Mouse (Mus musculus): ENCODE measurements around the gene B230217C12Rik.
A peak's percentile ranks its signal among the peaks of the same experiment; 100 is the strongest.

The B230217C12Rik gene

DNA sequence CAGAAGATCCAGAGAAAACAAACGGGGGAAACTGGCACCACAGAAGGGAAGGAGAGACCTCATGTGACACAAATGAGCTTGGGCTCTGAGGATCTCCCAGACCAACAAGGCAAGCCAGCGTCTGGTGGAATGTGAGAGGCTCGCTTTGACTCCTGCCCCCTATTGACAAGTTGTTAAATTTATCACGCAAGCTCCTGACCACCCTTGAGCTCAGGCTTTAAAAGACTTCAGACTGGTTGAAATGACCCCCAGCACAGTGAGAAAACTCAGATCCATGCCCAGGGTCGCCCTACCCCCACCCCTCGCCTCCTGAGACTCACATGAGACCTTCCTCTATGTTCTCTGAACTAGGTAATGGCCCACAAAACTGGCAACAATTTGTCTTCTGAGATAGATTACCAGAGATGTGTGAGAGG, at the start of gene B230217C12Rik:
B230217C12Rik (plus strand) TSS at position 242 of the 416 bp plus-strand sequence.
- DNase-seq (ENCODE audit: low spot score), result no peak

DNA sequence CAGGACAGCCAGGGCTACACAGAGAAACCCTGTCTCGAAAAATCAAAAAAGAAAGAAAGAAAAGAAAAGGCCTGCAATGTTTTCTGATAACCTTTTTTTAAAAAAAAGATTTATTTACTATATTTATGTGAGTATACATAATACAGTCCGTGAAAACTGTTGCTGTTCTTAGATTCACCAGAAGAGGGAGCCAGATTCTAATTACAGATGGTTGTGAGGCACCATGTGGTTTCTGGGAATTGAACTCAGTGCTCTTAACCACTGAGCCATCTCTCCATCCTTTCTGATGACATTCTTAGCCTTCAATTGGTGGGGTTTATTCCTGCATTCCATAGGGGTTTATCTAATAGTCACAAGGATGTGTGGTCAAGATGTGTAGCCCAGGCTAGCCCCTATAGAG, 47.4 kb upstream of the B230217C12Rik start:
- DNase-seq (ENCODE audit: low spot score), result no peak

DNA sequence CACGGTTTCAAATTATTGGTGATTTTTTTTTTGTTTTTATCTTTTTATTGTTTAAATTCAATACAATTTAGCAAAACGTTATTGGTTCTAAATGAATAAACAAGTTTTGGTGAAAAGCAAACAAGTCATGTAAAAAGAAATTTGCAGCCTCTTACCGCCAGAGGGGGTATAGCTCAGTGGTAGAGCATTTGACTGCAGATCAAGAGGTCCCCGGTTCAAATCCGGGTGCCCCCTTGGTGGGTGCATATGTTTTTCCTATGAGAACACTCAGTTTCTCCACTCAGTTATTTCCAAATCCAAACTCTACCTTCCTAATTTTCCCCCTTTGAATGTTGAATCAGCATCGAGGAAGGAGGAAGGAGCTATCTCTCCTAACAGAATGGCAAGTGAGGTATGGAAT, 43.7 kb upstream of the B230217C12Rik start:
- DNase-seq (ENCODE audit: low spot score), result no peak

- DNase-seq (ENCODE audit: low spot score), result no peak
Observed at GRCm38 (mm10) chr11:97797369-97798082, 43.1 kb upstream of the B230217C12Rik start.

DNA sequence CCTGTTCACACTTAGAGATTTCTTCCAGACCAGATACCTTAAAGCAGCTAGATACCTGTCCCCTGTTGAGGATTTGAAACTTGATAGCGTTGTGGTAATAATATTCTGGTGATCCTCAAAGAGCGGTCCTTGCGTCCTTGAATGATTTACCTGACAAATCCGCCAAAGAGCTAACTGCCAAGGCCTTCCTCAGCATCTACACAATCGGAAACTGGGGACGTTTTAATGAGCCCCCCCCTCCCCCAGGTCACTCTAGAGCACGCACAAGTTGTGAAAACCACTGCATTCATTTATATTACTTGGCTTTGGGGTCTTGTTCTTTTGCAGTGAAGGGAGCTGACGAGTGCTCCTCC, 42.5 kb upstream of the B230217C12Rik start:
- DNase-seq (ENCODE audit: low spot score), result no peak

DNA sequence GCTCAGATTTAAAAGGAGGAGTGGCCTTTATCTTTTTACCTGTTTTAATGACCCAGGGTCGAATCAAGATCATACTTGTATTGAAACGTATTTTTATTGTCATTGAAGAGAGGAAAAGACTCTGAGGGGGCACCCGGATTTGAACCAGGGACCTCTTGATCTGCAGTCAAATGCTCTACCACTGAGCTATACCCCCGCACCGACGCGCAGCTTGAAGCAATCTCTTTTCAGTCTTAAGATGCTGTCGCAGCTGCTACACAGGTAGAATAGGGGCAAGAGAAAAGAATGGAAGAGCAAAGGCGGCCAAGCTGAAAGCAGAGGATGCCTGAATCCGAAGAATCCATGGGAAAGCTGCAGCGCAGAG, 41.8 kb upstream of the B230217C12Rik start, which contains the start of gene Lasp1:
Lasp1 (plus strand) TSS at position 219 of the 364 bp plus-strand sequence.
- peak; percentile 87 for DNase-seq (ENCODE audit: low spot score)

DNA sequence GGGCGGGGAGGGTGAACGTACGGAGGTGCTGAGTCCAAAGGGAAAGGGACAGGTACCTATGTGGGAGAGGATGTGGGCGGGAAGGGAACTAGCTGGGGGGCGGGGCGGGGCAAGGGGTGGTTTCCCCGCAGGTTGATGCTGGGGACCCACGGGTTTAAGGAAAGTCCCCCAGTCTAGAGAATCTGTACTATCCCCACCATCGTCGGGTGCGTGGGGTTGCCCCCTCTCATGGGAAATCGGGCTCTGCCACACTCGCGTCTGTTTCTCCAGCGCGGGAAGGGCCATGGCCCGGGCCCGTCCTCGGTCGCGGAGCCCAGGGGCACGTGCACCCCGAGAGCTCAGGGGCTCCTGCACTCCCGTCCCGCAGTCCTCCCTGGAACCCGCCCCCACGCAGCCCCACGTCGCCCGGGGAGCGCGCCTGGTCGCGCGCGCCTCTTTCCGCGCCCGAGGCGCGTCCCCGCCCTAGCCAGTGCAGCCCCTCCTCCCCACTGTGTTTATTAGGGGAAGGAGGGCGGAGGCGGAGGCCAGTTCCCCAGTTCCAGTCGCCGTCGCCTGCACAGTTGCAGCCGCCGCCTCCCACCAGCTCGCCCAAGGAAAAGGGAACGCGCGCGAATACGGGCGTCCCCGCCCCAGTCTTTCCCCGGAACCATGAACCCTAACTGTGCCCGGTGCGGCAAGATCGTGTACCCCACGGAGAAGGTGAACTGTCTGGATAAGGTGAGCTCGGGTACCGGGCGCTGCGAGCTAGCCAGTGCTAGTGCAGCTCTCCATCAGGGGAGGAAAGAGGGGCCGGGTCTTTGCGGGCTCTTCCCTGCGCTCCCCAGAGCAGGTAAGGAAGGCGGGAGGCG, 41.2 kb upstream of the B230217C12Rik start:
- peak; percentile 83 for DNase-seq (ENCODE audit: low spot score)

GRCm38 (mm10) chr11:97799994-97800690, 40.4 kb upstream of the B230217C12Rik start:
- DNase-seq (ENCODE audit: low spot score), result peak; percentile 69

DNA sequence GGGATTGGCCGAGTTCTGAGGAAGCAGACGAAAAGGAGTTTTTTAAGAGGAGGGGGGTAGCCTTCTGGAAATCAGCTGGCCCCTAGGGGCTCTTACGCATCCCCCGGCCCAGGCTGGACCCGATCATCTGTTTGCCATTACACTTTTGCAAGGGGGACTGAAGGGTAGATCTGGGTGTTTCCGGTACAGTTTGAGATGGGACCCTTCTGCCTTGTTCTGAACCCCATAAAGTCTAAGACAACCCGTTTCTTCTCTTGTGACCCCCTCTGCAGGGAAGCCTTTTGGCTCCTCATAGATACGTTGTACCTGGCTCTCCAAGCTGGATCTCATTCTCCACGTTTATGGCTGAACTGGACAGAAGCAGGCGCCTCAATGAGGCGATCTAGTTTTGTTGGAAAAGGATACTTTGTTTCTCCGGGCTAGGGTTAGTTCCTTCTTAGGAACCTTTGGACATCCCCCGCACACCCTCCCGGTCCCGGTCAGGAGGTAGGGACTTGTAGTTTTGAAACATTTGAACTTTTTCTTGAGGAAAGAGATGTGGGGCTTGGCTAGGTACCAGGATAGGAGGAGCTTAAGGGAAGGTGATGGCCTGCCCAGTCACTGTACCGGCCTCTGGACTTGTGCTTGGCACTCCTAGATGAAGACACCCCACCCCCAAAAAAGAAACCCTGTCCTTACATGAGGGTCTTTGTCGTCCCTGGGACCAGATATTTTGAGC, 39.7 kb upstream of the B230217C12Rik start:
- DNase-seq (ENCODE audit: low spot score), result no peak

DNA sequence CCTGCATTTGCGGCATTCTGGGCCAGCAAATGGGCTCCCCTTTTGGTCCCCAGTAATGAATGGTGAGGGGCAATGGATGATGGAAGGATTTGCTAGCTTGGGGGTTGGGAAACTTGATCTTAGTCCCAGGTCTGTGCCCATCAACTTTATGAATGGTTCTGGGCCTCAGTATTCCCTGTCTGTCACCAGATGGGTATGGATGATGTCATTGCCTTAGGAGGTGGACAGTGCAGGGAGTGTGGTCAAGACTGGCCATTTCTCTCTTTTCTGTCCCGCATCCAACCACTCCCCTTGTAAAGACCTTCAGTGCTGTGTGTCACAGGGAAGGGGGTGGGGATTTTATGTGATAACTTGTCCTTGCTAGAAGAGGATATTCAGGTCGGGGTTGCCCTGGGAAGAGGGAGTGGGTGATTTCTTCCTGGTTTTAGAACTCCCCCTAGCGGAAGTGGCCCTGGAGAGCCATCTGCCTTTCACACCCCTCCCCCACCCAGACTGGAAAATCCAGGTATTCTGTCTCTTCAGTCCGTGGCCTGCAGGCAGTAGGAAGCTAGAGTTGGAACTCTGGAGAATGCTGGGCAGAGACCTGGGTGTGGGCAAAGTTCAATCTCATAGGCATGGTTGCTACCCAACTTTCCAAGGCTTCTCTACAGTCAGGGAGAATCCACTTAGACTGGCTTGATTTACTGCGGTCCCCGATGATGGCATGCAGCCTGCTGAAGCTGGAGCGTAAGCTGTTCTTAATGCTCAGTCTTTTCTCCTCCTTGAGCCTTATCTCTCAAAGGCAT, 39.0 kb upstream of the B230217C12Rik start:
- DNase-seq (ENCODE audit: low spot score), result no peak

DNA sequence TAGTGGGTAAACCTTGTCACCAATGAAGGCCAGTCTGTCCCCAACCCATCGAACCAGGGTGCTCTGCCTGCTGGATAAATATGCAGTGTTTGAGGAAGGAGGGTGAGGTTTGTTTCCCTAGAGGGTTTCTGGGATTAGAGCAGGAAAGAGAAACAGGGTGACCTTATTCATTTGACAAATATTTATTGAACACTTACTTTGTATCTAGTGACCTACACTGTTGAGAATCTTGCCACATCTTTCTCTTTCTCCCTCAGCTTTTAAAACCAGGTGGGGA, 38.4 kb upstream of the B230217C12Rik start:
- no peak for DNase-seq (ENCODE audit: low spot score)

DNA sequence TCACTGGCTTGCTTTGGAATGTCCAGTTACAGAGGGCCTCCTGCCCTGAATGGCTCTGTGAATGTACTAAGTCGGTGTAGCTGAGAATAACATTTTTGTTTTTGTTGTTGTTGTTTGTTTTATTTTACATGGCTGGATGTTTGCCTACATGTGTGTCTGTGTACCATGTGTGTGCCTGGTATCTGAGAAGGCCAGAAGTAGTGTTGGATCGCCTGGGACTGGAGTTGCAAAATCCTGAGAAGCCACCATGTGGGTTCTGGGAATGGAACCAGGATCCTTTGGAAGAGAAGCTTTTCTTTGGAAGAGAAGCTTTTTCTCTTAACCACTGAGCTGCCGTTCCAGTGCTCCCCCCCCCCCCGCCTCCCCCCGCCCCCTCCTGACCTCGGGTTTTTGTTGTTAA, 38.1 kb upstream of the B230217C12Rik start:
- no peak for DNase-seq (ENCODE audit: low spot score)

DNA sequence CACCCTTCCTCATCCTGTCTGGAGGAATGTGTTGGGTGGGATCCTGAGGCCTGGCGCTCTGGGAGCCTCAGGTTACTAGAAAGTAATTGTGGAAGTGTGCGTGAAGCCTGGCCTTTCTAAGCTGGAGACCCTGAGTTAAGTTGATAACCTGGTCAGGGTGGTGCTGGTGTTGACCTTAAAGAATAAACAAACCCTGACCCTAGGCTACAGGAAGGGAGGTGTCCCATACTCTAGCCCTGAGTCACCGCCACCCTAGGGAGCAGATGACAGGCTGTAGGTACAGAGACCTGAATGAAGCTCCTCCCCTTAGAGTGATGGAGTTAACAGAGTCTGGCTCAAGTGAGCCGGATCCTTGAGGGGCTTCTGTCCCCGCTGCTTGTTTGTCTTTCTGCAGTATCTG, 36.7 kb upstream of the B230217C12Rik start:
- no peak for DNase-seq (ENCODE audit: low spot score)

- DNase-seq (ENCODE audit: low spot score), result no peak
Observed at GRCm38 (mm10) chr11:97804841-97805661, 35.5 kb upstream of the B230217C12Rik start.

GRCm38 (mm10) chr11:97805662-97806612, 34.6 kb upstream of the B230217C12Rik start:
- DNase-seq (ENCODE audit: low spot score), result no peak

GRCm38 (mm10) chr11:97806613-97806964, 34.0 kb upstream of the B230217C12Rik start:
- no peak for DNase-seq (ENCODE audit: low spot score)

DNA sequence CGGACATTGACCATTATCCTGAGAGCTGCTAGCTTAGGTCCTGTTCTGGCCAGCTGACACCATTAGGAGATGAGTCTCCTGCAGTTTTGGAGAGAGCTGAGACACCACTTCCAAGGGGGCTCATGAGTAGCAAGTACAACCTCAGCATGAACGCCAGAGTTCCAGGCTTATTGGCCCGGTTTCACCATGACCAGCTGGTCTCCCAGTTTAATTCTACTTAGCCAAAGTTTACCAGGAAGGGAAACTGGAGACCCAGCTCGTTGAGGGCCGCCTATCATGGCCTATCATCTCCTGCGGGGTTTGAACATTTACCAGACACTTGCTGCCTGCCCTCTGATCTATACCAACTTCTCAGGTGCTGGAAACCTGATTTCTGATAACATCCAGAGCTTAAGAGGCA, 33.0 kb upstream of the B230217C12Rik start:
- no peak for DNase-seq (ENCODE audit: low spot score)

DNA sequence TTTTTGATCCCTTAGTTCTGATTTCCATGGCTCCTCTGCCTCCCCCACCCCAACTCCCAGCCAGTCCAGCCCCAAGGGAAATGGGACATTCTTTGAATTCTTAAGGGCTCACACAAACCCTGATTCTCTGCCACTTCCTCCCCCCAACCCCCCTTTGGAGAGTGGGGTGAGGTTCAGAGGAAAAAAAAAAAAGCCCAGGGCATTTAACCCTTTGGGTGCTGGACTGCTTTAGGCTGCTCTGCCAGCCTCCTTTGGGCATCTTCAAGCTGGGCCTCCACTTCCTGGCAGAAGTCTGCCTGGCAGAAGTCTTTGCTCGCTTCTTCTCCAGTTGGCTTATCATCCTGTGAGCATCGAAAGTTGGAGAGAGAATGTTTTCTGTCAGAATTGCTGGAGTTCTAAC, 32.5 kb upstream of the B230217C12Rik start:
- no peak for DNase-seq (ENCODE audit: low spot score)

GRCm38 (mm10) chr11:97808621-97809234, 31.9 kb upstream of the B230217C12Rik start:
- DNase-seq (ENCODE audit: low spot score), result peak; percentile 36

Measured in urinary bladder, postnatal 25 days (tissue).